Mouse (Mus musculus) right cerebral cortex, postnatal 4 days (tissue): ENCODE measurements at regions not wholly inside any gene's neighbourhood (a gene's known extent, or its start where the extent isn't known, plus 50 kb on each side); places are given as distances from the start of the nearest gene placed in this dataset.
A peak's percentile ranks its signal among the peaks of the same experiment; 100 is the strongest.
"Not testable (repeated sequence)": the region's sequence is repeated elsewhere in the genome, so short reads cannot be mapped to it uniquely, and the experiment has no call there.

Source experiments
- DNase-seq: peaks from one replicate; pipeline ENCODE4 v3.0.0-alpha.2; 2022

GRCm38 (mm10) chr10:111354607-111355006 lies 56.1 kb downstream of the Bbs10 start:
- no peak for DNase-seq

GRCm38 (mm10) chr10:111358340-111358739 lies 59.9 kb downstream of the Bbs10 start:
- DNase-seq, result not testable (repeated sequence)

- no peak for DNase-seq
Observed at GRCm38 (mm10) chr10:111361749-111362435, 63.4 kb downstream of the Bbs10 start.

GRCm38 (mm10) chr10:111363729-111364617 lies 65.5 kb downstream of the Bbs10 start:
- no peak for DNase-seq

- no peak for DNase-seq
Observed at GRCm38 (mm10) chr10:111365011-111365410, 66.5 kb downstream of the Bbs10 start.

GRCm38 (mm10) chr10:111369046-111369445 lies 70.6 kb downstream of the Bbs10 start:
- DNase-seq, result not testable (repeated sequence)

- DNase-seq, result no peak
Observed at GRCm38 (mm10) chr10:111378047-111378618, 79.7 kb downstream of the Bbs10 start.

GRCm38 (mm10) chr10:111381689-111382088 lies 83.2 kb downstream of the Bbs10 start:
- peak; percentile 26 for DNase-seq

- DNase-seq, result no peak
Observed at GRCm38 (mm10) chr10:111382206-111382930, 83.9 kb downstream of the Bbs10 start.

- no peak for DNase-seq
Observed at GRCm38 (mm10) chr10:111385561-111385960, 87.1 kb downstream of the Bbs10 start.

GRCm38 (mm10) chr10:111387869-111388538 lies 85.0 kb upstream of the Nap1l1 start:
- no peak for DNase-seq

- no peak for DNase-seq
Observed at GRCm38 (mm10) chr10:111388545-111389320, 84.3 kb upstream of the Nap1l1 start.

- peak; percentile 74 for DNase-seq
Observed at GRCm38 (mm10) chr10:111389890-111390289, 83.1 kb upstream of the Nap1l1 start.

GRCm38 (mm10) chr10:111394421-111394820 lies 78.6 kb upstream of the Nap1l1 start:
- DNase-seq, result no peak

- no peak for DNase-seq
Observed at GRCm38 (mm10) chr10:111405071-111405470, 68.0 kb upstream of the Nap1l1 start.

- no peak for DNase-seq
Observed at GRCm38 (mm10) chr10:111408887-111409286, 64.1 kb upstream of the Nap1l1 start.

- DNase-seq, result no peak
Observed at GRCm38 (mm10) chr10:111409497-111409896, 63.5 kb upstream of the Nap1l1 start.

- DNase-seq, result no peak
Observed at GRCm38 (mm10) chr10:111410121-111410520, 62.9 kb upstream of the Nap1l1 start.

GRCm38 (mm10) chr10:111411533-111411932 lies 61.5 kb upstream of the Nap1l1 start:
- no peak for DNase-seq

- no peak for DNase-seq
Observed at GRCm38 (mm10) chr10:111416611-111417130, 56.4 kb upstream of the Nap1l1 start.
